Mouse (Mus musculus) megakaryocyte, embryonic 14.5 days (primary cell): ENCODE measurements around the gene Sytl2. TPM values are rescaled to one million over a fixed set of nuclear protein-coding genes. Genes with fewer than 3 reads are reported as not detected.

Source experiments
- H3K27me3 ChIP-seq: replicated peaks from 2 replicates; pipeline ENCODE3; 2012; ENCODE audit warnings: inconsistent platforms
- H3K36me3 ChIP-seq: replicated peaks from 2 replicates; pipeline ENCODE3; 2012; ENCODE audit warnings: low read length, inconsistent platforms, mixed read lengths
- H3K4me1 ChIP-seq: 2 replicates; pipeline ENCODE4 v1.6.1; 2012; ENCODE audit warnings: inconsistent platforms
- H3K4me3 ChIP-seq: replicated peaks from 2 replicates; pipeline ENCODE3; 2012; ENCODE audit warnings: moderate library complexity, mild to moderate bottlenecking, inconsistent platforms
- H3K9me3 ChIP-seq: 2 replicates; pipeline ENCODE4 v1.6.1; 2012; ENCODE audit warnings: inconsistent platforms
- FLI1 ChIP-seq: IDR thresholded peaks from 2 replicates; pipeline ENCODE4 v1.6.1; 2012; ENCODE audit warnings: low read length, inconsistent platforms, mixed read lengths
- GATA1 ChIP-seq: IDR thresholded peaks from 3 replicates; pipeline ENCODE4 v1.6.1; 2012; ENCODE audit warnings: mixed read lengths, low read length, inconsistent platforms, borderline replicate concordance
- polyA plus RNA-seq: library from polyadenylated mRNA; stranded (reverse); fragments of >175 nt; gene quantifications from 2 replicates; pipeline ENCODE4 v1.2.3, GENCODE M21; 2012; ENCODE audit warnings: low replicate concordance; ENCODE audit not compliant: insufficient read depth

Gene Sytl2
- polyA plus RNA-seq, 1 experiment = 0.37 TPM

DNA sequence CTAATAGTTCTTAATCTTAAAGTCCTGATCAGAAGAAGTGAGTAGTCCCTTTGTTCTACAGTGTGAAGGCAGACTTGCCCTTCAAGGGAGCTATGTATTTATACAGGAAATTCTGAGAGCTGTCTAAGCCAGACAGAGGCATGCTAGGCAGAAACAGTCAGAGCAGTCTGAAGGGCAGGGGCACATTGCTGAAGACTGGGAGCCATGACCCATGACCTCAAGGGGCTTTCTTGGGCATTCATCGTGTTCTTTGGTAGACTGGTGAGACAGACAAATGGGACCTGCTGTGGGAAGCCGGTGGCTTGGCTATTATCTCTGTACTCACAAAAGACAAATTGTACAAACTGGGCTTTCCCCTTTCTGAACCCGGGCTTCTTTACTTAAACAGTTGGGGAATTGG lies 4.0 kb downstream of the Sytl2 start:
- TF ChIP-seq GATA1 = no peak
- TF ChIP-seq FLI1 = no peak
- H3K4me1 ChIP-seq = peaks cover 39% of the 10 kb centered on the region
- no peaks in the 10 kb centered on the region for H3K9me3 ChIP-seq
- peaks cover 27% of the 10 kb centered on the region for H3K27me3 ChIP-seq
- H3K4me3 ChIP-seq = no peak overlapping the region
- no peaks in the 10 kb centered on the region for H3K36me3 ChIP-seq

GRCm38 (mm10) chr7:90306968-90307367 lies 4.9 kb downstream of the Sytl2 start:
- H3K36me3 ChIP-seq = no peaks in the 10 kb centered on the region
- no peak overlapping the region for H3K4me3 ChIP-seq
- H3K9me3 ChIP-seq = no peaks in the 10 kb centered on the region
- H3K27me3 ChIP-seq = peaks cover 26% of the 10 kb centered on the region
- TF ChIP-seq FLI1 = no peak
- TF ChIP-seq GATA1 = no peak
- peaks cover 37% of the 10 kb centered on the region for H3K4me1 ChIP-seq

DNA sequence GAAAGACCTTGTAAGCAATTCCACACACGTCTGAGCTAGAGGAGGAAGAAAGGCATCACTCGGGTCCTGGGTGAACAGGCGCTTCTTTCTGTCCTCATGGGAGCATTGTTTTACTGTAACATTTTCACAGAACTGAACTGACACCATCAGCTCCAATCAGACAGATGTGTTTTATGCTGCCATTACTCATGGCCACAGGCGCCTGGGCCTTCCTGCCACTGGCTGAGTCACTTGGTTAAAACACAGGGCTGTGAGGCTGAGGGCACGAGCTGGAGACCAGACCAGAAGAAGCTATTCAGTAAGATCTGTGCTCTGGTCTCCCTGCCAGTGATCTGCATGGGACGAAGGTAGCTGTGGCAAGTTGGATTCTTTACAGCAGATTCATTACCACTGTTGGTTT lies 6.0 kb downstream of the Sytl2 start:
- peaks cover 16% of the 10 kb centered on the region for H3K27me3 ChIP-seq
- TF ChIP-seq FLI1 = no peak
- no peaks in the 10 kb centered on the region for H3K36me3 ChIP-seq
- H3K4me1 ChIP-seq = peaks cover 34% of the 10 kb centered on the region
- no peak overlapping the region for H3K4me3 ChIP-seq
- H3K9me3 ChIP-seq = no peaks in the 10 kb centered on the region

GRCm38 (mm10) chr7:90312151-90312883 lies 10.3 kb downstream of the Sytl2 start:
- no peaks in the 10 kb centered on the region for H3K27me3 ChIP-seq
- no peak for TF ChIP-seq GATA1
- TF ChIP-seq FLI1 = no peak

GRCm38 (mm10) chr7:90313421-90313820 lies 11.4 kb downstream of the Sytl2 start:
- H3K4me3 ChIP-seq = no peak overlapping the region

More at GRCm38 (mm10) chr7:90312151-90312883, 10.3 kb downstream of the Sytl2 start:
- Histone ChIP-seq H3K9me3 (no peaks in the 10 kb centered on the region), H3K4me1 (peaks cover 19% of the 10 kb centered on the region), H3K36me3 (no peaks in the 10 kb centered on the region), H3K4me3 (no peak overlapping the region)

DNA sequence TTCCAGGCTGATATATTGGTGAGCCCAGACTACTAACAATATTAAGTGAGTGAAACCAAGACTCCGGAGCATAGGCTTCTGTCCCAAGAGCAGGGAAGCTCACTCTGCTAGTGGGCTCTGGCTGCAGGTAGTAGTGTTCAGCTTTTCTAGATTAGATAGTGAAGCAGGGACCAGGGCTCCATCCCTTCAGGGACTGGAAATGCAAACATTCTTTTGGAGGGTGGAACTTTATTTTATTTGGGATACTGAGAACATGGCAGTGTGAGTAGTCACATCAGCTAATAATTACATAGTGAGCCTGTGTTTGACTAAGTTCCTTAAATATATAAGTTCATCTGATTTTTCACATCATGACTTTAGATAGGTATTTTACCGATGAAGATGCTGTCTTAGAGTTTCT lies 14.8 kb downstream of the Sytl2 start:
- Histone ChIP-seq H3K27me3 (peaks cover 3% of the 10 kb centered on the region), H3K36me3 (no peaks in the 10 kb centered on the region), H3K4me3 (no peak overlapping the region), H3K9me3 (no peaks in the 10 kb centered on the region), H3K4me1 (peaks cover 12% of the 10 kb centered on the region; the same call in 1 of the 2 replicates)
- TF ChIP-seq FLI1 (no peak), GATA1 (no peak)

More at GRCm38 (mm10) chr7:90313421-90313820, 11.4 kb downstream of the Sytl2 start:
- Histone ChIP-seq H3K9me3 (no peaks in the 10 kb centered on the region), H3K4me1 (peaks cover 12% of the 10 kb centered on the region; the same call in 1 of the 2 replicates), H3K36me3 (no peaks in the 10 kb centered on the region), H3K27me3 (no peaks in the 10 kb centered on the region)
- no peak for TF ChIP-seq FLI1
- no peak for TF ChIP-seq GATA1

GRCm38 (mm10) chr7:90319446-90319845 lies 17.4 kb downstream of the Sytl2 start:
- no peak for TF ChIP-seq GATA1
- no peak for TF ChIP-seq FLI1
- no peak overlapping the region for H3K4me3 ChIP-seq
- no peaks in the 10 kb centered on the region for H3K36me3 ChIP-seq
- H3K9me3 ChIP-seq = no peaks in the 10 kb centered on the region
- H3K4me1 ChIP-seq = peaks cover 5% of the 10 kb centered on the region; the same call in 1 of the 2 replicates
- peaks cover 3% of the 10 kb centered on the region for H3K27me3 ChIP-seq

- Histone ChIP-seq H3K27me3 (peaks cover 3% of the 10 kb centered on the region), H3K9me3 (no peaks in the 10 kb centered on the region), H3K4me1 (peaks cover 5% of the 10 kb centered on the region; the same call in 1 of the 2 replicates), H3K4me3 (no peak overlapping the region), H3K36me3 (no peaks in the 10 kb centered on the region)
- TF ChIP-seq FLI1 (no peak), GATA1 (no peak)
Measured at GRCm38 (mm10) chr7:90320124-90320523, 18.1 kb downstream of the Sytl2 start.

DNA sequence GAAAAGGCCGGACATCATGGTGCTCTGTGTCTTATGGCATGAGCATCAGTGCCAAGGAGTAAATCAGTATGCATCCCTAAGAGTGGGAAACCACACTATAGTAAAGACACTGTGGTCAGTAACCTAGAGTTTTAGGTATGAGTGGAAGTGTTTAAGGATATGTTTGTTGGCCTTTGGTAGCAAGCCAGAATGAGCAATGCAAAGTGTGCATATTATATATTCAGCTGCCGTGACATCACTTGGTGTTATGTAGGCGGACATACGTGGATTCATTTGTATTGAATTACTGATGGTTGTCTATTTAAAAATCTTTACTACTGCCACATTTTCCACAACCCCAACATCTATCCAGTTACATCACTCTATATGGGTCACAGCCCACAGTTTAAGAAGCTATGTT lies 23.1 kb downstream of the Sytl2 start:
- H3K4me3 ChIP-seq = no peak overlapping the region
- H3K9me3 ChIP-seq = peaks cover 5% of the 10 kb centered on the region; the same call in 1 of the 2 replicates
- H3K27me3 ChIP-seq = peaks cover 2% of the 10 kb centered on the region
- no peaks in the 10 kb centered on the region for H3K36me3 ChIP-seq
- TF ChIP-seq FLI1 = no peak
- no peak for TF ChIP-seq GATA1
- peaks cover 5% of the 10 kb centered on the region; the same call in 1 of the 2 replicates for H3K4me1 ChIP-seq

- Histone ChIP-seq H3K4me1 (peaks cover 28% of the 10 kb centered on the region), H3K9me3 (peaks cover 5% of the 10 kb centered on the region; the same call in 1 of the 2 replicates), H3K4me3 (no peak overlapping the region), H3K27me3 (peaks cover 7% of the 10 kb centered on the region), H3K36me3 (no peaks in the 10 kb centered on the region)
- TF ChIP-seq GATA1 (no peak), FLI1 (no peak)
Measured at GRCm38 (mm10) chr7:90330200-90330599, 28.1 kb downstream of the Sytl2 start.
